In genomic region chr7:45123186-45123570, GRCm38 (mm10) we compare ENCODE assay signal across 8 mouse cellular contexts. TPM values are rescaled to one million over a fixed set of nuclear protein-coding genes. Genes with fewer than 3 reads are reported as not detected.
DNase-seq lines count a peak whose midpoint lies in the region; ATAC-seq lines count a peak whose summit lies in the region.

No protein-coding gene starts in this region.

- H3K4me2 ChIP-seq in midbrain, embryonic 11.5 days, result peak overlapping the region; percentile 88

- peaks cover 52% of the 10 kb centered on the region for H3K36me3 ChIP-seq in midbrain, embryonic 11.5 days (ENCODE audit: control insufficient read depth, insufficient read depth, low read length)

- H3K9ac ChIP-seq in midbrain, embryonic 11.5 days (ENCODE audit: low read length), result peak overlapping the region; percentile 88

- ATAC-seq in cerebellum, adult (ENCODE audit: insufficient number of reproducible peaks, low FRiP score, low TSS enrichment), result no peak
- ATAC-seq in midbrain, embryonic 11.5 days (ENCODE audit: low FRiP score), result no peak

- H3K27ac ChIP-seq in brown adipose tissue, adult 24 weeks (replicated peaks; ENCODE audit: low read depth, low read length), result peak overlapping the region; percentile 89
- H3K27ac ChIP-seq in midbrain, embryonic 11.5 days (ENCODE audit: low read depth, low read length), result no peak overlapping the region

- H3K27me3 ChIP-seq in midbrain, embryonic 11.5 days (ENCODE audit: control insufficient read depth, insufficient read depth, low read length), result no peaks in the 10 kb centered on the region

- no peaks in the 10 kb centered on the region for H3K9me3 ChIP-seq in midbrain, embryonic 11.5 days (ENCODE audit: control insufficient read depth, low read length)

- WGBS in midbrain, embryonic 11.5 days, result 27% methylated on average over 12 of the region's 12 CpGs

- peak; percentile 35 to 46 for DNase-seq in cerebellum, postnatal 14 days
- DNase-seq in 3134 (ENCODE audit: extremely low read depth, insufficient read length, low spot score), result peak; percentile 48
- DNase-seq in induced T-regulatory cell, adult 2 months (ENCODE audit: low read depth), result peak; percentile 57
- DNase-seq in midbrain, embryonic 11.5 days (ENCODE audit: low spot score, missing footprints), result no peak
- no peak for DNase-seq in right cerebral cortex, postnatal 25 days
- no peak for DNase-seq in cerebellum, adult 9-11 months

- peak overlapping the region; percentile 75 for H3K4me3 ChIP-seq in brown adipose tissue, adult 24 weeks (ENCODE audit: insufficient read depth, low read depth, low read length)
- H3K4me3 ChIP-seq in midbrain, embryonic 11.5 days (ENCODE audit: low read depth, low read length), result peak overlapping the region; percentile 66

- H3K4me1 ChIP-seq in brown adipose tissue, adult 24 weeks (ENCODE audit: control insufficient read depth, insufficient read depth, insufficient read length, low read length), result peaks cover 17% of the 10 kb centered on the region
- H3K4me1 ChIP-seq in midbrain, embryonic 11.5 days (ENCODE audit: control insufficient read depth, insufficient read depth, low read length), result peaks cover 25% of the 10 kb centered on the region

RNA-seq across cellular contexts. Expression of gene Rps11, which starts 1.1 kb away (rescaled TPM):
- 1,258 and 1,344 TPM in 2 replicates for polyA plus RNA-seq in brown adipose tissue, adult 24 weeks (2012; ENCODE audit: insufficient read depth, insufficient read length, missing spikeins)
- polyA plus RNA-seq in midbrain, embryonic 11.5 days (2014; fragmentation: Nextera tagmentation; extraction: Ambion mirVana), result 1,376 and 1,392 TPM in 2 replicates

RNA-seq across cellular contexts. Expression of gene Rpl13a, which starts 5.4 kb away (rescaled TPM):
- 1,142 and 1,278 TPM in 2 replicates for polyA plus RNA-seq in brown adipose tissue, adult 24 weeks (2012; ENCODE audit: insufficient read depth, insufficient read length, missing spikeins)
- 1,212 and 1,290 TPM in 2 replicates for polyA plus RNA-seq in midbrain, embryonic 11.5 days (2014; fragmentation: Nextera tagmentation; extraction: Ambion mirVana)

RNA-seq across cellular contexts. Expression of gene Gm45713, which starts 12.9 kb away (rescaled TPM):
- not detected in 2 replicates for polyA plus RNA-seq in brown adipose tissue, adult 24 weeks (2012; ENCODE audit: insufficient read depth, insufficient read length, missing spikeins)
- 0.17 and 0.60 TPM in 2 replicates for polyA plus RNA-seq in midbrain, embryonic 11.5 days (2014; fragmentation: Nextera tagmentation; extraction: Ambion mirVana)

RNA-seq across cellular contexts. Expression of gene Flt3l, which starts 13.1 kb away (rescaled TPM):
- polyA plus RNA-seq in brown adipose tissue, adult 24 weeks (2012; ENCODE audit: insufficient read depth, insufficient read length, missing spikeins), result 5.9 and 6.8 TPM in 2 replicates
- 0.40 and 0.97 TPM in 2 replicates for polyA plus RNA-seq in midbrain, embryonic 11.5 days (2014; fragmentation: Nextera tagmentation; extraction: Ambion mirVana)

RNA-seq across cellular contexts. Expression of gene Fcgrt, which starts 19.5 kb away (rescaled TPM):
- 167 and 170 TPM in 2 replicates for polyA plus RNA-seq in brown adipose tissue, adult 24 weeks (2012; ENCODE audit: insufficient read depth, insufficient read length, missing spikeins)
- 16.1 and 18.3 TPM in 2 replicates for polyA plus RNA-seq in midbrain, embryonic 11.5 days (2014; fragmentation: Nextera tagmentation; extraction: Ambion mirVana)

Comparison
In these comparisons a context has a peak if more than half of its experiments do, and no peak if none do; other contexts are left out.
1. DNase-seq: peak in cerebellum, postnatal 14 days (2 of 2), 3134 (single experiment) and induced T-regulatory cell, adult 2 months (single experiment); none in midbrain, embryonic 11.5 days (single experiment), right cerebral cortex, postnatal 25 days (single experiment) and cerebellum, adult 9-11 months (single experiment).